Mouse (Mus musculus) G1E (cell line): Measurements from ENCODE around the gene Pax2. TPM values are rescaled to one million over a fixed set of nuclear protein-coding genes. Genes with fewer than 3 reads are reported as not detected.
"Not testable (repeated sequence)": the region's sequence is repeated elsewhere in the genome, so short reads cannot be mapped to it uniquely, and the experiment has no call there.

Experiments
- ATAC-seq: 2 replicates; pipeline ENCODE4 v1.8.0; 2016; ENCODE audit warnings: mild to moderate bottlenecking; ENCODE audit not compliant: insufficient number of reproducible peaks, poor library complexity, low FRiP score, severe bottlenecking; ENCODE audit errors: extremely low read depth
- DNase-seq: peaks from one replicate; pipeline ENCODE4 v3.0.0; 2012; ENCODE audit warnings: low spot score
- H3K27me3 ChIP-seq: 2 replicates; pipeline ENCODE4 v1.6.1; 2012; ENCODE audit warnings: mild to moderate bottlenecking, low read length, inconsistent platforms; ENCODE audit not compliant: insufficient read depth
- H3K36me3 ChIP-seq: replicated peaks from 2 replicates; pipeline ENCODE3; 2012; ENCODE audit warnings: mild to moderate bottlenecking, inconsistent platforms
- H3K4me1 ChIP-seq: 2 replicates; pipeline ENCODE4 v1.6.1; 2012; ENCODE audit warnings: low read depth, low read length, inconsistent platforms, mixed read lengths; ENCODE audit not compliant: insufficient read depth
- H3K4me3 ChIP-seq: 2 replicates; pipeline ENCODE4 v1.5.1; 2012; ENCODE audit warnings: low read depth, mild to moderate bottlenecking, inconsistent platforms, low read length, moderate library complexity, mixed read lengths
- H3K9me3 ChIP-seq: replicated peaks from 2 replicates; pipeline ENCODE4 v1.6.1; 2012; ENCODE audit warnings: inconsistent platforms
- CTCF ChIP-seq: IDR thresholded peaks from 2 replicates; pipeline ENCODE4 v1.5.1; 2012; ENCODE audit warnings: low read depth, low read length, inconsistent platforms, mixed read lengths
- GATA1 ChIP-seq: IDR thresholded peaks from 2 replicates; pipeline ENCODE4 v1.6.1; 2012; ENCODE audit warnings: borderline replicate concordance, low read length, inconsistent platforms, mixed read lengths
- GATA2 ChIP-seq: IDR thresholded peaks from 2 replicates; pipeline ENCODE4 v1.6.1; 2012; ENCODE audit warnings: low read depth, low read length, inconsistent platforms, borderline replicate concordance
- POLR2AphosphoS5 ChIP-seq: IDR thresholded peaks from 2 replicates; pipeline ENCODE4 v1.6.1; 2012; ENCODE audit warnings: low read depth, low read length, inconsistent platforms; ENCODE audit not compliant: insufficient replicate concordance
- TAL1 ChIP-seq: conservative IDR thresholded peaks from 2 replicates; pipeline ENCODE4 v1.6.1; 2012; ENCODE audit warnings: low read depth, low read length, inconsistent platforms, mixed read lengths
- polyA plus RNA-seq: library from polyadenylated mRNA; stranded (reverse); fragments of >175 nt; gene quantifications from 2 replicates; pipeline ENCODE4 v1.2.3, GENCODE M21; 2012
- total RNA-seq, 2 experiments: library from RNA; stranded (forward) in 1 of 2; stranded (reverse) in 1 of 2; fragments of 200-1000 nt in 1 of 2; fragments of >200 nt in 1 of 2; fragmentation: Nextera tagmentation in 1 of 2; gene quantifications; 2 replicates each; pipeline ENCODE4 v1.2.3; 2014 to 2017

The Pax2 gene
- total and polyA plus RNA-seq, 3 experiments: 0.27 TPM; not detected in 2

DNA sequence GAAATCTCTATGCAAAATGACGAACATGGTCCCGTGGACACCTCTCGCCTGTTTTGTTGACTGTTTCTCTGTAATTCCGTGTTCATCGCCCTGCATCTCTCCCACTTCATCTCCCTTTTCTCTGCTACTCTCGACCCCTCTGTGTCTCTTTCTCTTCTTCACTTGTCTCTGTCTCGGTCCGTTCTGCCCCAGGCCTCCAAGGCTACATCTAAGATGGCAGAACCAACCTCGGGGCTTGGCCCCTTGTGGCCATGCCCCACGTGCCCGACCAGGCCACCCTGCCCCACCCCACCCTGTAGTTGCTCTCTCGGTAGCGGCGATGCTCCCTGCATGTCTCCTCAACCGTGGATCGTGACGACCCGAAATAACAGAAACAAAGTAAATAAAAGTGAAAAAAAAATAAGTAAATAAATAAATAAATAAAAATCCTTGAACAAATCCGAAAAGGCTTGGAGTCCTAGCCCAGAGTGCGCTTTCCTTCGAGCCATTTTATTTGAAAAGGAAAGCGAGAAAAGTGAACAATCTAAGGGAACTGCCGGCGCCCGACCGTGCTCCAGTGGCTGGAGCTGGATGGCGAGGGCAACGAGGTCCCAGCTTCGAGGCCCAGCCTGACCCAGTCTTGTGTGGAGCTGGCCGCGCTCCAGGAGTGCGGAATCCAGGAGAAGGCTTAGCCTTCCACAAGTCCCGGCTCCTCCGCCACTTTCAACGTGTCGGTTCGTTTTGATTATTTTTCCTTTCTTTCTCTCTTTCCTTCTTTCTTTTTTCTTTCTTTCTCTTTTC lies 81.8 kb downstream of the Pax2 start:
- Histone ChIP-seq H3K4me1 (peaks cover 4% of the 10 kb centered on the region), H3K9me3 (no peaks in the 10 kb centered on the region), H3K36me3 (no peaks in the 10 kb centered on the region), H3K27me3 (peaks cover 19% of the 10 kb centered on the region; the same call in 1 of the 2 replicates), H3K4me3 (no peak overlapping the region)
- DNase-seq: no peak
- ATAC-seq: no peak
- no peak for TF ChIP-seq TAL1
- no peak for TF ChIP-seq CTCF
- TF ChIP-seq GATA2: no peak
- no peak for TF ChIP-seq GATA1
- TF ChIP-seq POLR2AphosphoS5: no peak

DNA sequence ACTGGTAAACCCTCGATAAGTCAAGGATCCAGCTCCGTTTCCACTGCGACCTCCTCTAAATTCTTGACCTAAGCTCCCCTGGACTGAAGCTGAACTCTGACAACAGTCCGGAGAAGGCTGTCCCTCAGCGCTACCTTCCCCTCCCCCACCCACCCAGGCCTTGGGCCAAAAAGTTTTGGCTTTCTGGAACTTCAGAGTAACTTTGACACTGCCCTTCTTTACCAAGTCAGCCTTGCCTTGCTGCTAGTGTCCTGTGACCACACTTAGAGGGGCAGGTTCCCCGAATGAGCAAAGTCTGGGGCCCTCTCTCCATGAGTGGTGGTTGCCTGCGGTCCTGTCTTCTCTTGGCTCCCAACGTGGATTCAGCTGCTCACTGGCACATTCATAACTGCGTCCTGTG lies 82.5 kb downstream of the Pax2 start:
- Histone ChIP-seq H3K36me3 (no peaks in the 10 kb centered on the region), H3K4me1 (peaks cover 4% of the 10 kb centered on the region), H3K4me3 (no peak overlapping the region), H3K27me3 (peaks cover 19% of the 10 kb centered on the region; the same call in 1 of the 2 replicates), H3K9me3 (no peaks in the 10 kb centered on the region)
- TF ChIP-seq CTCF (no peak), TAL1 (no peak), POLR2AphosphoS5 (no peak), GATA2 (no peak), GATA1 (no peak)
- DNase-seq (no peak), ATAC-seq (no peak)

DNA sequence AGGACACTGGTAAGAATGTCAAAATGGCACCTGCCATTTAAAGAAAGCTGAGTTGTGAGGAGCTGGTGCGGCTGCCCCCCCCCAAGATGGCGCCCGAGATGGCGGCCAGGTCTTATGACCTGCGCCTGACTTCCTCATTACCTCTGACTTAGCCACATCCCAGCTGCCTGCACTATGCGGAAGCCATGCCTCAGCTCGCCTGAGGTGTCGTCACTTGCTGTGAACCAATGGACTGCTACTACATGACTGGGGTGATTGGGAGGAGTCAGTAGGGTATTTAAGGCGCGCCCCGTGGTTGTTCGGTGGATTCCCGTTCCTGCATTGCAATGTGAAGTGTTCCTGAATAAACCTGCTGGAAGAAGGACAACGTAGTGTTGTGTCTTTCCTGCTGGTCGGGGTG lies 86.8 kb downstream of the Pax2 start:
- H3K9me3 ChIP-seq, H3K36me3 ChIP-seq, H3K4me3 ChIP-seq, H3K27me3 ChIP-seq, DNase-seq, H3K4me1 ChIP-seq, ATAC-seq: not testable (repeated sequence)

DNA sequence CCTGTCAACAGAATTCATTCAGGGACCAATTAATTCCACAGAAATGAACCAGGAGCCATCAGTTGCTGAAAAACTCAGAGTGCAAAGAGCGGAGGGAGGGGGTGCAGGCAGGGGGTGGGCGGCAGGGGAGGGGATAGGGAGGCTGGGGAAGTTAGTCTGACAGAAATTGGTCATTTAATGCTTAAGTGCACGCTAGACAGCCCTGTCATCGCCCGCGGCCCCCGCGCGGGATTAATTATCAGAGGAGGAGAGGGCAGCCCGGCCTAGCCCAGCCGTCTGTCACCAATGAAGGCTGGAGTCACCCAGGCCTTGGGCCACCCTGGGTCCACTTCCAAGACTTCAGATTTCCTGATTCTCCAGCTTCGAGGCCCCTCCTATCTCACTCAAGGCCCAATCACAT lies 93.6 kb downstream of the Pax2 start:
- H3K4me1 ChIP-seq: 0 out of 2 replicates have a peak, but pooled peaks cover 2% of the 10 kb centered on the region
- no peaks in the 10 kb centered on the region for H3K36me3 ChIP-seq
- DNase-seq (no peak), ATAC-seq (no peak)
- no peaks in the 10 kb centered on the region for H3K9me3 ChIP-seq
- peaks cover 7% of the 10 kb centered on the region; the same call in 1 of the 2 replicates for H3K27me3 ChIP-seq
- no peak for TF ChIP-seq GATA2
- no peak for TF ChIP-seq GATA1
- TF ChIP-seq POLR2AphosphoS5: no peak
- no peak for TF ChIP-seq TAL1
- no peak for TF ChIP-seq CTCF
- H3K4me3 ChIP-seq: no peak overlapping the region

DNA sequence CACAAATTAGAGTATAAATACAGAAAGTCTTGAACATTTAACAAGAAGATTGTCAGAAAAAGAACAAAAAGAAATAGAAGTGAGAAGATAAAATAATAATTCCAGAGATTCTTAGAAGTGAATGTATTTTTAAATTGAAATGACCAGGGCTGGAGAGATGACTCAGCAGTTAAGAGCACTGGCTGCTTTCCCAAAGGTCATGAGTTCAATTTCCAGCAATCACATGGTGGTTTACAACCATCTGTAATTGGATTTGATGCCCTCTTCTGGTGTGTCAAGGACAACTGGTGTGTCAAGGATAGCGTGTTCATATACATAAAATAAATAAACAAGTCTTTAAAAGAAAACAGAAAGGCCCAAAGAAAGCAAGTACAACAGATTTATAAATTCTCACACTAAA lies 102.8 kb downstream of the Pax2 start:
- ATAC-seq (no peak), DNase-seq (no peak)
- no peaks in the 10 kb centered on the region for H3K27me3 ChIP-seq
- TF ChIP-seq CTCF (no peak), GATA2 (no peak), GATA1 (no peak), TAL1 (no peak), POLR2AphosphoS5 (no peak)
- no peak overlapping the region for H3K4me3 ChIP-seq
- H3K9me3 ChIP-seq: no peaks in the 10 kb centered on the region
- no peaks in the 10 kb centered on the region for H3K36me3 ChIP-seq
- H3K4me1 ChIP-seq: 0 out of 2 replicates have a peak, but pooled peaks cover 2% of the 10 kb centered on the region

DNA sequence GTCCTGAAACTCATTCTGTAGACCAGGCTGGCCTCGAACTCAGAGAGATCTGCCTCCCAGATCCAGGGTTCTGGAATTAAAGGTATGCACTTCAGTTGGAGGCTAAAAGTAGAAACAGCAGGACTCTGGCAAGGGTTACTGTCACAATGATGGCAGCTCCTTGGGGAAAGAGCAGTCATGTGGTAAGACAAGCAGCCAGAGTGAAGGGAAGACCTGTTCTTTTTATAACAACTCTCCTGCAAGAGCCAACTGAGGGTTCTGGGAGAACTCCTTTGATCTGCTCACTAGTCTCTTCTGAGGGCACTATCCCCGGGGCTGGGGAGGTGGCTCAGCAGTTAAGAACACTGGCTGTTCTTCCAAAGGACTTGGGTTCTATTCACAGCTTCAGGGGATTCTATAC lies 112.9 kb downstream of the Pax2 start:
- no peaks in the 10 kb centered on the region for H3K27me3 ChIP-seq
- no peak for DNase-seq

More for the DNA sequence above, 112.9 kb downstream of the Pax2 start:
- ATAC-seq: no peak
- Histone ChIP-seq H3K4me3 (no peak overlapping the region), H3K9me3 (no peaks in the 10 kb centered on the region), H3K36me3 (no peaks in the 10 kb centered on the region), H3K4me1 (no peaks in the 10 kb centered on the region)
- TF ChIP-seq GATA1 (no peak), TAL1 (no peak), POLR2AphosphoS5 (no peak), GATA2 (no peak), CTCF (no peak)
